Mouse (Mus musculus) lung, postnatal 36 days (tissue): ENCODE results near the gene Chd1.
"Not testable (repeated sequence)": the region's sequence is repeated elsewhere in the genome, so short reads cannot be mapped to it uniquely, and the experiment has no call there.

ENCODE experiments used
- DNase-seq: peaks from one replicate; pipeline ENCODE4 v3.0.0; 2022; ENCODE audit warnings: mixed read lengths

Gene Chd1

DNA sequence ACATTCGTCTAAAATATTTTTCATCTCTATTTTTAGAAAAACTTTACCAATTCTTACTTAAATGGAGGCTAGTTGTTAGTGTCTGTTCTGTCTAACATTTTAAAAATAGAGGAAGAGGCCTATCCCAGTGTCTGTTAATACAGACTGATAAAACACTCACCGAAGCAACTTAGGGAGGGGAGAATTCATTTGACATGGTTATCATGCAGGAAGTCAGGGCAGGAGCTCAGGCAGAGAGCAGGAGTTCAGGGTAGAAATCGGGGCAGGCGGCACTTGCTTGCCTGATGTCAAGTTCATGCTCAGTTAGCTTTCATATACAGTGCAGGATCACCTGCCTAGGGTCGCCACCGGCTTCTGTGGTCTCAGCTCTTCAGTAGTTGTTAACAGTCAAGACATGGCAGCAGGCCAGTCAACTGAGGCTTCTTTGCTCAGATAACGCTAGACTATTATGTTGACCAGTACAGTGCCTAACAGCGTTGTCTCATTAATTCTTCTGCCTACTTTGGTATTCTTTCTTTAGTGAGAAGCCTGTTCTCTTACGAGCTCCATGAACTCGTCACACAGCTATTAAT lies 32.7 kb downstream of the Chd1 start:
- no peak for DNase-seq

DNA sequence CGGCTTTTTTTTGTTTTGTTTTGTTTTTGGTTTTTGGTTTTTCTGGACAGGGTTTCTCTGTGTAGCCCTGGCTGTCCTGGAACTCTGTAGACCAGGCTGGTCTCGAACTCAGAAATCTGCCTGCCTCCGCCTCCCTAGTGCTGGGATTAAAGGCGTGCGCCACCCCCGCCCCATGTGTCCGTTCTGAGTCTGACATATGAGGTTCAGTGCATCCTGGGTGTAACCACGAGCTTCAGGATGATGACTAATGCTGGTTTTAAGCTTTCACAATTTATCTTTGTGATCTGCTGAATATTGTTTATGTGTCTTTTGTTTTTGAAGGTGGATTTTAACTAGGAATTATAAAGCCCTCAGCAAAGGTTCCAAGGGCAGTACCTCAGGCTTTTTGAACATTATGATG lies 37.1 kb downstream of the Chd1 start:
- DNase-seq: no peak

DNA sequence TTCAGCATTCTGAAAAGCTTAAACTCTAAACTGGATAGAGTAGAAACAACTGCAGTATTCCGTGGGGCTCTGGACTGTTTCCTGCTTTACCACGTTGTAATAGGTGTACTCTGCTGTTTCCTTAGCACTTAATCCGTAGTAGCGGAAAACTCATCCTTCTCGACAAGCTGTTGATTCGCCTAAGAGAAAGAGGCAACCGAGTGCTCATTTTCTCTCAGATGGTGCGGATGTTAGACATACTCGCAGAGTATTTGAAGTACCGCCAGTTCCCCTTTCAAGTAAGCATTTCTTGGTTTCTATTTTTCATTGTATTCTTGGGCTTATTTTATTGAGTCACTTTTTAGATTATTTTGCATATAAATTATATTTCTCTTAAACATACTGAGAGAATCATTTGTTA lies 38.2 kb downstream of the Chd1 start:
- DNase-seq: no peak

DNA sequence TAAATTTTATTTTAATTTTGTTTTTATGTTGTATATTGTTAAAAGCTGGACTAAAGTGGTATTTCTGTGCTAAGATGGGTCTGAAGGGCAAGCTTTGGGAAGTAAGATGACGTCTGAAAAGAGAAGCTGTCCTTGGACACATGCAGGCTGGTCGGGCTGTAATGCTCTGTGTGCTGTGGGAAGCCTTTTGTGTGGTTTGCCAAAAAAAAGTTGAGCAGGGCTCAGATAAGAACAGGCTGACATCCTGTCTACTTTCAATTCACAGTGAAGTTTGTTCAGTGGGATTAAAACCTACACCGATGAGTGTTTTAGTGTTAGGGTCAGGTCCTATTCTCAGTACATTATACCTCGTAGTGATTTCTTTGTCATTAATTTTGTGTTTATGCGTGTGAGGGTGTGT lies 38.6 kb downstream of the Chd1 start:
- peak; percentile 12 for DNase-seq

DNA sequence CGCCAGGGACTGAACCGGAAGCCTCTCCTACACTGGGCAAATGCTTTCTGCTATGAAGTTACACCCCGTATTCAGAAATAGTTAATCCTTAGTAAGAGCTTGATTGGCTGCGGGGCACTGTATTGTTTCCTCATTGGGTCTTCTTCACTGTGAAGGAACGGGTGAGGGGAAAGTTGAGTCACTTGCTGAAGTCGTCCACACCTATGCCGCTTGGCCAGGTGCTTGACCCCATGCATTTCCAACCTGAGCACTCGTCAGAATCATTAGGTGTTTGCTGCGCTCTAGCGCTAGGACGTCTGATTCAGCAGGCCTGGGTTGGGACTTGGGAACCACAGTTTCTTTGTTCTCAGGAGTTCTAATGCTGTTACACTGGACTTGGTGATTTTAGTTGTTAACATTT lies 41.9 kb downstream of the Chd1 start:
- peak; percentile 17 for DNase-seq

DNA sequence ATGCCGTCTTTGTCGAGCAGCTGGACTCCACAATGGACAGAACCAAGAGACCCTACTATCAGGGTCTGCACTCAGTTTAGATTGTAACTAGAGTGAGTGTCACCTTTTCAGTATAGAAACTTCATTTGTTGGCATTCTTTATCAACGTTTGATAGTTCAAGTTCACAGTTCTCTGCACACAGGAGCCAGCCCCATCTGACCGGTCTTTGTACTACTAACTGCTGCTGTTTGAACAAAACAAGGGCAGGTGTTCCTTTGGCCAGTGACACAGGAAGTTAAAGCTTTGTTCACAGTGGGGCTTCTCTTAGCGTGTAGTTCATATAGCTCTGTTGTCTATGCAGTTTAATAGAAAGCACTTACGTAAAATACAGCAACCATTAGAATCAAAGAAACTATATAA lies 43.3 kb downstream of the Chd1 start:
- DNase-seq: no peak

DNA sequence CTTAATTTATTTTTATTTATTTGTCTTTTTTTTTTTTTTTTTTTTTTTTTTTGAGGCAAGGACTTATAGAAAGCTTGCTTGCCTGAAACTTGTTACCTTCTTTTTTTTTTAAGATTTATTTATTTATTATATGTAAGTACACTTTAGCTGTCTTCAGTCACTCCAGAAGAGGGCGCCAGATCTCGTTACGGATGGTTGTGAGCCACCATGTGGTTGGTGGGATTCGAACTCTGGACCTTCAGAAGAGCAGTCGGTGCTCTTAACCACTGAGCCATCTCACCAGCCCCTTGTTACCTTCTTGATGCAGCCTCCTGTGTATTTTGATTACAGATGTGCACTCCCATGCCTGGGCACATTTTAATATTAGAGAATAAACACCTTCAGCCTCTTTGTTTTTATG lies 46.5 kb downstream of the Chd1 start:
- not testable (repeated sequence) for DNase-seq

DNA sequence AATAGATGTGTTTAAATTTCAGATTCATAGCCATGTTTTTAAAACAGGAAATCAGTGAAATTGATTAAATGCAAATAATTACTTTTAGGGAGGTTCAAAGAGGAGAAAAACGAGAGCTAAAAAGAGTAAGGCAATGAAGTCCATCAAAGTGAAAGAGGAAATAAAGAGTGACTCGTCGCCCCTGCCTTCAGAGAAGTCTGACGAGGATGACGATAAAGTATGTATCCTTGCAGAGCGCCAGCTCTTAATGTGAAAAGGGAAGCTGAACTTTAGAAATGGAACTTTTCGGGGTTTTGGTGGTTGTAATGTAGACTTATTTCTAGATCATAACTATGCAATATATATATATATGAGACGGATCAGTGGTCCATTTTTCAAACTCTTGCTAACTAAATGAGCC lies 56.4 kb downstream of the Chd1 start:
- DNase-seq: peak; percentile 38

DNA sequence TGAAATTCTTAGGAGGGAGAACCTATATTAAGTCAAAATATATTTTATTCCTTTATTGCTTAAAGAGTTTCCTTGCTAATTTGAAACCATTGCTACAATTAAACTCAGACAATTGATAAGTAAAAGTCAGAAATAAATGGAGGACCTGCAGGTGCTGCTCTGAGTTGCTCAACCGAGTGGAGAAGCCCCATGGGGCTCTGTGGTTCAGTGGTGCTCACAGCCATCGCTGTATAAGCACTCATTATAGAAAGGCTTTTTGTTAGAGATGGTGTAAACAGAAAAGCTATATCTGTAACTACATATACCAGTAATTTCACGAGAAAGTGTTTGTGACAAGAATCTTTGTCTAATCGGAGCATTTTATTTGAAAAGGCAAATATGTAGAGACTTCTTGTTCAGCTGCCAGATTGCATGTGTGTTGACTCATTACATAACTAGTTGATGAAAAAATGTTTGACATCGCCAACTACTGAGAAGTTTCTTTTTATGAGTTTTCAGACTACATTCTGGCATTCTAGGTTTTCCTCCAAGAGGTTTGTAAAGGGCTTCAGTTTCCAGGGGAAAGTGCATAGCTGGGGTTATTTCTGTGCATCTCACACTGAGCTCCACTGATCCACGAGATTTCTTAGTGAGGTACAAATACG lies 64.4 kb downstream of the Chd1 start:
- peak; percentile 40 for DNase-seq

DNA sequence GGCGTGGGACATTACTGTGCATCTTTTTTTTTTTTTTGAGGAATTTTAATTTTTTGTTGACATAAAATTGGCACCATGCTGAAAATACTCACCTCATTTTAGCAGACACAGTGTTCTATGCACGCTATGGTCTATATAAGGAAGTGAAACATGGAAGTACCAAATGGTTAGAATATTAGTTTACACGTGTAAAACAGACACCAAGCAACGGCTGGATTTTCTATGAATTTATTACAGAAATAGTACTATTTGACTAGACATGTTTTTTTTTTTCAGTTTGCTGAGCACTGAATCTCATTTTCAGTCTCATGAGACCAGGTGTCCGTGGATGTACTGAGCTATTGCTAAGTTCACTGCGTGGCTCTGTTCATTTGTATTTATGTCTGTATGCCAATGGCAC lies 69.2 kb downstream of the Chd1 start:
- DNase-seq: peak; percentile 11

DNA sequence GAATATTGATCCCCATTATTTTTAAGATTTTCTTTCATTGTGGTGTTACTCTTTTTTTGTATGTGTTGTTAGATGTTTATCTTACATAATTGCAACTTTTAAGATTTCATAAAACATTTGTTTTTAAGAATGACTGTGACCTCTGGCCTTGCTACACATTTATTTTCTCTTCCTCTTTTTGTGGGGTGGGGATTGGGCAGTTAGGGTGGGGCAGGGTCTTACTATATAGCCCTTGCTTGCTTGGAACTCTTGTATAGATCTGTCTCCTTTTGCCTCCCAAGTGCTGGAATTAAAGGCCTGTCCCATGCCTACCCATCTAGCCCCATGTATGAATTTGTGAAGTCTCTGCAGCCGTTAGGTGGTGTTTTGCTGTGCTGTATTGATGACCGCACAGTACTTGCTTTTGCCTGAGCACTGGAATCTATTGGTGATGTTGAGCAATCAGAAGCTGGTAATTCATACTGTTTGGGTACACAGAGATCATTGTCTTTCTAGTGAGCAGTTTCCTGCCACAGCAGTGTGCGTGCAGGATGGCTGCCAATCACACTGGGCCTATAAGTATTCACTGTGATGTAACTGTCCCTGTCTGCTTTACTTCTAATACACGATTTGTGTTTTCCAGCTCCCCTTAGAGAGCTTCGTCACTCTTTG lies 69.9 kb downstream of the Chd1 start:
- peak; percentile 10 for DNase-seq

DNA sequence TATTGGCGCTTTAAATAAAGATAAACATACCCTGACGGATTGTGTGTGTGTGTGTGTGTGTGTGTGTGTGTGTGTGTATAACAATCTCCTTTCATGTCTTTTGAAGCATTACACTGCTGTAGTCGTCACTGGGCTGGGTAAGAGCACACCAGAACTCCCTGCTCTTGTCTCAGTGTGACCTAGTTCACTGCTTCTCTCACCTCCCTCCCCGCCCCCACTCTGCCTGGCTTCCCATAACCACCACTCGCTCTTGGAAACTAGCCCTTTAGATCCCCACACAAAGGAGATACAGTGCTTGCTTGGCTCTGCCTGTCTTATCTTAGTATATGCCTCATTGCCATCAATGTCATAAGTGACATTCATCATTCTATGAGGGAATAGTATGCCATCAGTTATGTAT lies 71.6 kb downstream of the Chd1 start:
- no peak for DNase-seq

DNA sequence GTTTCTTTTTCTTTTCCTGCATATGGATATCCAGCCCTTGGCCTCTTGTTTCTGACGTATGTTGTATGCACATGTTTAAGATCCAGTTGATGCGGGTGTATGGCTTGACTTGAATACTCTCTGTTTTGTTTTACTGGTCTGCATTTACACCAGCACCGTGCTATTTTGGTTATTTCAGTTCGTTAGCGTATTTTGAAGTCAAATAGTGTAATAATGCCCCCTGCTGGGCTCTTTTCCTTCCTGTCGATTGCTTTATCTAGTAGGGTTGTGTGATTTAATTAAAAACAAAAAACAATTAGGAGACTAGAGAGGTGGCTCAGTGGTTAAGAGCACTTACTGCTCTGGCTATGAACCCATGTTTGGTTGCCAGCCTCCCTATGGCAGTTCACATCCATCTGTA lies 73.2 kb downstream of the Chd1 start:
- DNase-seq: peak; percentile 72

DNA sequence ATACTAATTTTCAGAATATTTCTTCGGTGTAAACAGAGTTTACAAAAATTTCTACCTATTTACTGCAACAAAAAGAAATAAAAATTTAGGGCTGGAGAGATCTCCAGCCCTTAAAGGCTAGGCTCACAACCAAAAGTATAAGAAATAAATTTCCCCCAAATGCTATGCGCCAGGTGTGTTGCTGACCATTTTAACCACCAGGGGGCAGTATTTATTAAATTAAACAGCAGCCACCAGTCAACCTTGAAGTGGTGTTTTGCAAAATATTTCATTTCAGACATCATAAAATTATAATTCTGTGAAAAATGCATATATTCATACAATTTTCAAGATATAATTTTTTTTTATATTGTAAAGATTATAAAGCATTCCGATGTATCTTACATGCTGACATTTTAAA lies 82.3 kb downstream of the Chd1 start:
- DNase-seq: peak; percentile 73

DNA sequence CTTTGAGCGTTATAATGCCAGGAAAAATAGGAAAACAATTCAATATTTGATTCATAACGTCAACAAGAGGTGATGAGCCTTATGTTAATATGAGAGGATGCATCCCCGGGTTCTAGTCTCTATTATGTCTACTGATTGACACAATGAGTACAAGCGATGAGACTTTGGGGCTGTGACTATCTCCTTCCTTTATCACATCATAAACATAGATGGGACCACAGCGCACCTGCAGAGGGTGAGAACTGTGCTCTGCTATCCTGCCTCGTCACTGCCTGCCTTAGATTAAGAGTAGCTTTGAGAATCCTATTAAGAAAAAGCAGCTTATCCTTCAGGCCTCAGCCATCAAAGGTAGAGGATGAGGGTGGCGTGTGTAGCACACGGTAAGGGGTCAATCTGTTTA lies 85.9 kb downstream of the Chd1 start:
- no peak for DNase-seq

DNA sequence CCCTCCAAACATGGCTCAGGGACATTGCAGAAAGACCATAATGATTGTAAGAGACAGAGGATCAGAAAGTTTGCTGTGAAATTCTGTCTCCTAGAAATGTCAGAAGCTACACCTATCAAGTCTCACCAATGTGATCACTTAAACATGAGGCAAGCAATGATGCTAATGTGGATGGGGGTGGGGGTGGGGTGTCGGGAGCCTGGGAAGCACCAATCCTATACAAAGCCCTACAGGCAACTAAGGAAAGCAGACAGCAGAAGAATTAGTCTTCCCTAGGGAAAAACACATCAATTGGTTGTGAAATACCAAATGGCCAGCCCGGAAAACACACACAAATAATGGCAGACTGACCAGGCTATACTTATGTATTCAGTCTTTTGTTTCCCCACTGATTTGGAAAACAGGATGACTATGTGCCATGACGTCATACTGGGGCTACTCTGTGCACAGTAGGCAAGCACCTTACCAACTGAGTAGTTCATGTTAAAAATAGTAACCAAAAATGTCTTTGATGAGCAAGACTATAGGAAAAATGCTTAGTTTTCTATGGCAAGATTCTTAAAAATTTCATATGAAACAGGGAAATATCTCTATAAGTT lies 94.5 kb downstream of the Chd1 start:
- DNase-seq: no peak

DNA sequence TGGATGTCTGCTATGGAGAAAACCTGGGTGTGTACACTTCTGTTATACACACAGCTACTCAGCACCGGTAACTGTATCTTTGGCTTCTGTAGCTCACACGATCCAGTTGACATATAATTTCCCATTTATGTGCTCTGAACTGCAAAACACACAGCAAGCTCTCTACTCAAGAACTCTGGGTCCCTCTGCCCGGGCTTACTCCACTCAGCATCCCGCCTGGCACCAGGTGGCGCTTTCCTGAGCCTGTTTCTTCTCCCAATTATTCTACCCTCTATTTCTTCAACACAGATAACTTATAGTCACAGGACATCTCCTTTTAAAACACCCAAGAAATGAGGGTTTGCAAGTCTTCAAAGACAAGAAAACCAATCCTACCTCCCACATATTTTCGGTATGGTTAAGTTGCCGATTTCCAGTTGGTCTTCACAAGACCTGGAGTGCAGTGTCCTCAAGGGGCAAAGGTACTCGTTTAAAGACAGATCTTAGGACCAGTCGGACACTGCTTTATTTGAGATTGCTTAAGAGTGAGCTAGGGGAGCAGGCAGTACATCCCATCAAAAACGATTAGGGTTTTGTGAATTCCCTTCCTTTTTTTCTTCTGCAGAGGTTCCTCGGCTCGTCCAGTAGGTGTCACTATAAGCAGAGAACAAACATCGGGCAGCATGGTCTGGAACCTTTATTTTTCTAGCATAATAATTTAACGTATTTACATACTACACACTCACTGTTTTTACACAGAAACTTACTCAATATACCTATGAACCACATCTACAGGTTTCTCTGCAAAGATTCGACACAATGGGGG lies 99.4 kb downstream of the Chd1 start:
- peak; percentile 53 for DNase-seq

DNA sequence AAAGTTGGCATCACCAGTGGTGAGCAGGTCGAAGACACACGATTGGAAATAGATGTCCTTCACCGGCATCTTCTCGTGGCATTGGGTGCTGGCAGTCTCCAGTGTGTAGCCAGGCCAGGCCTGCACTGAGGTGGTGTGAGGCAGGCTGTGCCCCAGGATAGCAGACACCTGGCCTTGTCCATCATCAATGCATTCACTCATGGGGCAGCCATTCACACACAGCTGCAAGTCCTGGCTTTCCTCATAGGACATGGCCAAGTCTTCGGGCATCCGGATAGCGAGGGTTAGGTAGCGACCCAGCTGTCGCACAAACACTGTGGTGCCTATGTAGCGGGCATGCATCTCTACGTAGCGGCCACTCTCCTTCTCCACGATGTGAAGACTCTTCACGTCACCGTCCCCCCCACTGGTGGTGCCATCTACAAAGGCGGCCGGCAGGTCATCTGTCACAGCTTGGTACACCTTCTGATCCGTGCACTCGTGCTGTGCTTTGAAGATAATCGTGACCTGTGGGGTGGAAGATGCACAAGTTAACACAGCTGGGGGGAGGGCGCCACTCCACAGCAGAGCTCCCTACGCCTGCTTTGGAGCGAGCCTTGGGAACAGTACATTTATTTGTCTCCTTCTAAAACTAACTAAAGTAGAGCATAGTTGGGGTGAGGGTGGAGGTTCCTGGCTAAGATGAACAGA lies 102.7 kb downstream of the Chd1 start:
- DNase-seq: no peak

DNA sequence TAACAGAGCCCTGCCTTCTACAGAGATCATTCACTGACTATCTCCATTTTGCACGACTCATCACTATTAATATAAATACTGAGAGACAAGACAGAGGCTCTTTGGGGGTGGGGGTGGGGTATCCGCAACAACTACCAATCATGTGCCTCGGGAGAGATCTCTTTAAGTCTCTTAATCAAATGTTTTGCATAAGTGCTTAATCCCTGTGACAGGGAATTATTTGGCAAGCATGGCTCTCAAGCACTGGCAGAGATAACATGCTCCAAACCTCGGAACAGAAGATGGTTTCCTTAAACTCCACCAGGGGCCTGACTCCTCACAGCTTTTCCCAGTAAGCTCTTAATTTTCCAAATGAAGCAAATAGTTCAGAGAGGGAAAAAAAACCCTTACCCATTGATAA lies 103.2 kb downstream of the Chd1 start:
- no peak for DNase-seq

DNA sequence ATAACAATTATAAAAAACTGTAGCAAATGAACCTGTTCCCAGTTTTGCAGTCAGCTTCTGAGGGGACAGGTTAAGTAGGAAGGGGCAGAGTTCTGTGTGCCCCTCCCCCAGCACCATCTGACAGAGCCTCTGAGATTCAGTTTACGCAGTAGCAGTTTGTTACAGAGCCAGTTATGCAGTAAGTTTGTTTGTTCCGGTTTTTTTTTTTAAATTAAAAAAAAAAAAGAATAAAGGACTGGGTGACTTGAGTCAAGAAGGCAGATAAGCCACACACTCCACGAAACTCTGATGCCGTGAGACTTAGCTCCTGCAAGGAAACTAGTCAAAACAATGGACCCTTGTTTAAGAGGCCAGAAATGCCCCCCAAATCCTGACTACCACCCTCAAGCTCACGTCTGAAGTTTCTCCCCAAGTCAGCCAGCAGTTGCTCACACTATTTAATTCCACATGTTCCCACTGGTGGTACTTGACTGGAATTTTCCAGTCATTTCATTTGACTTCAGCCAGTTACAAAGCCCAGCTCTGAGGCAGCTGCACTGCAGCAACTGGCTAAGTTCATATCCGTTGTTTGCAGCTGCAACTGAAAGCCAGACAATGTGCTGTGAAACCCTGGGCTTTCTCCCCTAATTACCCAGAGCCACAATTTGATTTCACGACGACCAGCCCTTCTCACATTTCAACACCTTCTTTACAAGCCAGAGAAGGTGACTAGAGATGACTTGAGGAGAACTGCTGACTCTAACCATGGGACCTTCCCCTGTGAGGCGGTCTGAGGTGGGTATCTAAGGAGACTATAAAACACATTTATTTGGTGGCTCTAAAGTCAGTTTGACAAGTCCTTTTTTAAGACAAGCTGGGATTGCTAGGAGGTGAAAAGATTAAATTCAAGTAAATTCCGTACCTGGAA lies 104.0 kb downstream of the Chd1 start:
- peak; percentile 61 for DNase-seq

DNA sequence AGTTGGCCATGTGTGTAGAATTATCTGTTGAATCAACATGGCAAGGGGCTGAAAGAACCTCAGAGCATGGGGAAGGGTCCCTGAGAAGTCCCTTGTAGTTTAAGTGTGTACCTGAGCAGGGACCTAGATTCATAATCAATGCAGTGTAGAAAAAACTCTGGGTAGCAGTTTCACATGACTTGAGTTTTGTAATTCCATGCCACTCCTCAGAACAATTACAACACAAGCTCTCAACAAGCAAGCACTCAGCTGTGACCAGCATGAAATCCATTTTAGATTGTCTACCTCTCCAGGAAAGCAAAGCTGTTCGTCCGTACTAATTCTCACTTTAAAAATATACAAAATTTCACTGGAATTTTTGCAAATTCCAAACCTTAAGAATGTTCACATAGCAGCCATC lies 105.2 kb downstream of the Chd1 start:
- peak; percentile 74 for DNase-seq
